Mouse (Mus musculus): ENCODE data around the gene Auh.

Auh gene

DNA sequence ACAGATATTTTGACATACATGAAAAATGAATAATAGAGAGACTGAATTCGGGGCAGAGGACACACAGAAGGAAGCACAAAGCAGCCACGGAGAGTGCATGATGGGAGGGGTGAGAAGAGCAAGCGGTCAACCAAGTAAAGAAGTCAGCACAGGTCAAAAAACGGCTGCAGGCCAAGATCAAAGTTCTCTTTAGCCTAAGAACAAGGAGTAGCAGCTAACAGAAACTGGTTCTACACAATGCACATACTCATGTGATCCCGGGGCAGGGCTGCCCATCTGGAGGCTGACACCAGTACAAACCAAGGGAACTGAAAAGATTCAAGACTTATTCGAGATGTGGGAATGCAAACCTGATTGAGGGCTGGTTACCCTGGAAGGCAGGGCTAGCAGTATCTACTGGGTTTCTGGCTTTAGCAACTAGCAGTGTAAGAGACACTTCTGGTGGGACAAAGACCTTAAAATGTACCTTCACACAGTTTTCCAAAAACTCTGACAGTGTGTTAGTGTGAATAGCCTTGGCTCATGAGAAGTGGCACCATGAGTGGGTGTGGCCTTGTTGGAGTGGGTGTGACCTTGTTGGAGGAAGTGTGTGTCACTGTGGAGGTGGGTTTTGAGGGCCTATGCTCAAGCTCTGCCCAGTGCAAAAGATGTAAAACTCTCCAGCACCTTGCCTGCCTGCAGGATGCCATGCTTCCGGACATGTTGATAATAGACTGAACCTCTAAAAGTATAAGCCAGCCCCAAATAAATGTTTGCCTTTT lies 8.2 kb downstream of the Auh start:
- no peak for DNase-seq

DNA sequence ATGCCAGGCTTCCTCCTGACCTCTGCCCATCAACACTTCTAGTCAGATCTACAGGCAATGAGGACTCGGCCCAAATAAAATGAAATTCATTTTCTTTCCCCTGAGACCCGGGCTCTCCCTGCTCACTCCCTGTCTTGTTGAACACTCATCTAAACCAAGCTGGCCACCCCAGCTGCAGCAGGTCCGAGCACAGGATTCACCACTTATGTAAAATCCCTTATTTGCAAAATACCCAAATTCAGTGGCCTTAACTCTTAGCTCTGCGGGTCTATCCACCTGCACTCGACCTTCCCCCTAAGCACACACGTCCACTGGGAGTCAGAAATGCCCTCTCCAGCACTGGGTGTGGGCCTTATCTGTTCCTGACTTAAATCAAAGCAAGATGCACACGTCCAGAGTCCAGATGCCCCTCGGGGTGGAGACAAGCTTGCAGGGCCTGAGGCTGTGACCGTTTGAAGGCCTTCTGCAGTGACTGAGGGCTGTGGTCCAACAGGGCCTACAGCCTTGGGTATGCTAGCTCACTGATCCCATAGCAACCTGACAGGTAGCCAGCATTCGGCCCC lies 9.6 kb downstream of the Auh start:
- no peak for DNase-seq

DNA sequence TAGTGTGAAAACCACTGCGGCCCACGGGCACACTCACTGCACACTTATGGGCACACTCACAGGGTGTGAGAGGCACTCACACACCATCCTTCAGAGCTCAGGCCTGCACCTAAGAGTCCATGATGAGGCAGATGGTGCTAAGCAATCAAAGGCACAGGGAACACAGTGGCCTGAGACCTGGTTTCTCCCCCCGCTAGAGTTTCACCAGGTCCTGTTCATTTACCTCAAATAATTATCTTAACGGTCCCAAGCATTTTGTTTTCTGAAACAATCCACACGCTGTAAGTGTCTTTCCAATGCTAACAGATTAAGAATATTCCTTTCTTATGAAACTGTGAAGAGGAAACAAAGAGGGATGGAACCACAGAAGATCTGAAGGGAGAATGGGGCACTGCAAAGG lies 11.1 kb downstream of the Auh start:
- no peak for DNase-seq

DNA sequence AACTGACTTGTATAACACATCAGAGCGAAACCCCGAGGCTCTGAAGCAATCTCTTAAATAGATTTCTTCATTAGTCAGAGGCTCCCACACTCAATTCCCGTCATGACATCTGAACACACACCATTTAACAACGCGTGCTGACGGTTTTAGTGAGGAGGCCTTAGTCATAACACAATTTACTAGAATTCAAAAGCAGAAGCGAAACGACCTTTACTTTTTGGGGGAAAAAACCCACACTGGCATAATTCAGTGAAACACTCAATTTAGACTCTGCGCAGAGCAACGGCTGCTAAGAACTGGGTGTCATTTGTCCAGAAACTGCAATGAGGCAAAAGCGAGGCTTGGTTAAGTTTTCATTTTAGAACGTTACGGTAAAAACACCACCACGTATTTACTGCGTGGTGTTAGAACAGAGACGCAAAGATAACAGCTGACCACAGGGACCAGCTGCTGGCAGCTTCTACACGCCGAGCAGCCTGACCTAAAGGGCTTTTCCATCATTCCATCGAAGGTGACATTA lies 14.8 kb downstream of the Auh start:
- DNase-seq: no peak

DNA sequence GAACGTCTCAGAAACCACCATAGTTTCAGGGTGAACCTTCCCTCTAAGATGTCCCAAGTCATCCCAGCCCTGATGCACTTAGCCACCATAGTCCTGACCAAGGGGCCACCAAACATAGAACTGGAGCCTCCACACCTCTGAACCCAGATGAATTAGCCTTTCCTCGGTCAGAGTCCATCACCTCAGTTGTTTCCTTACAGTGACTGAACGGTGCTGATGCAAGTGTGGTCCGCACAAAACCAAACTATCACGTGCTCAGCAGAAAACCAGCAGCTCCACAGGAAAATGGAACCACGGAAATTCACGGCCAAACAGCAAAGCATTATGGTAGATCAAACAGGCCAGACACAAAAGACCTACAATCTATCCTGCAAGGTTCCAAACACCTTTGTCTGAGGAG lies 15.6 kb downstream of the Auh start:
- DNase-seq: no peak

DNA sequence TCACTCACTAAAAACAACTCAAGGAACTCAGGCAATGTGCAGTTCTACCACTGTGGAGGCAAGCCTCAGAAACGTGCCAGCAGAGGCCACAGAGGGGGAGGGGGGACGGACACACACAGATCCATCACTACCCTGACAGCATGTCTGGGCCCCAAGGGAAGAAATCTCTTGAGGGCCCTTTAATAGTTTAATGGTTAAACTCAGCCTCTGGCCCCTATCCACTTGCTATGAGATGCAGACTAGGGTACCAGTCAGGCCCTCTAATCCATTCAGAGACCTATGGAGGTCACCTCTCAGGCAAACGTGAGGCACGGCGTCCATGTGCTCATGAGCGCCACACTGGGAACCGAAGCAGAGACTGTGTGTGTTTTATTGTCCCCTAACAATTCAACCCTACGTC lies 17.0 kb downstream of the Auh start:
- DNase-seq: no peak

DNA sequence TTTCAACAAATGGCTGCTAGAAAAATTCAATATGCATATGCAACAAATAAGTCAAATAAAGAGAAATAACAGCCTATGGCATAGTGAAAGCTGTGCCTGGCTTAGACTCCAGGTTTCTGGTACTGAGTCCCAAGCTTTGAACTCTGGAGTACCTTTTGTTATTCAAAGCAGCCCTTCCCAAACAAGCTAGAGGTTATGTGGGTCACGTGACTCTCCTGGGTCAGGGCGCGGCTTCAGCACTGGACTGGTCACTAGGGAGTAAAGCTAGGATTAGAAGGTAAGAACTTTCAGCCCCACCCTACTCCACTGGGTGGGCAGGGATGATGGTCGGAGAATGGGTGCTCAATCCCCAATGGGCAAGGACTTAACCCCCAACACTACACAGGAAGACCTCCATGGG lies 18.2 kb downstream of the Auh start:
- DNase-seq: no peak

DNA sequence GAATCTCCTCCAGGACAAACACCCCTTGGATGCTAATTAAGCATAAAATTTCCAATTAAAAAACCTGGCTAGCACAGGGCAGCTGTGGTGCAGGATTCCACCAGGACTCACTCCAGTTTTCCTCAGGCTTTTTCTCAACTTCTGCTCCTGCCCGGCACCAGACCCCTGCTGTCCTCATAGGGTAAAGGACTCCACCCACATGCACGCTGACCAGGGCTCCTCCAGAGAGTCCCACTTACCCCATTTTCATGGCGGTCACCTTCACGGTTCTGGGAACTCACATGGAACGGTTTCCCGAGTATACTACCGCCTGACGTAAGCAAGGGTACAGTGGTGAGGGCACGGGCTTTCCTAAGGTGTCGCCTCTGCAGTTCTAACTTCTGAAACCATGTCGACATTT lies 23.2 kb downstream of the Auh start:
- DNase-seq: no peak

DNA sequence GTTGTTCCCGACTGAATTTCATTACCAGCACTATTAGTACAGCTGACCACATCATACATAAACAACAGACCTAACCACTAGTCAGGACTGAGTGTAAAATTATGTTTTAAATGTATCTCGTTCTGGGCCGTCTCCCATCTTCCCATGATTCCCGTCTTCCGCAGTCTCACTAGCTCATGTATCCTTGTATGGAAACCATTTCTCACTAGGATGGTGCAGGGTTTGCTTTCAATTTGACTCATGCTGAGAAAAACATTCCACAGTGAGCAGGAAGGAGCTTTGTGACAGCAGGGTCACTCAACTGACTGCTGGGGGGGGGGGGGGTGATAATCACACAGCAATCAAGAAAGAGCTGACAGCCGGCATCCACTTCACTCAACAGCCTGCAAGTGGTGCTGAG lies 25.3 kb downstream of the Auh start:
- DNase-seq: peak; percentile 32

DNA sequence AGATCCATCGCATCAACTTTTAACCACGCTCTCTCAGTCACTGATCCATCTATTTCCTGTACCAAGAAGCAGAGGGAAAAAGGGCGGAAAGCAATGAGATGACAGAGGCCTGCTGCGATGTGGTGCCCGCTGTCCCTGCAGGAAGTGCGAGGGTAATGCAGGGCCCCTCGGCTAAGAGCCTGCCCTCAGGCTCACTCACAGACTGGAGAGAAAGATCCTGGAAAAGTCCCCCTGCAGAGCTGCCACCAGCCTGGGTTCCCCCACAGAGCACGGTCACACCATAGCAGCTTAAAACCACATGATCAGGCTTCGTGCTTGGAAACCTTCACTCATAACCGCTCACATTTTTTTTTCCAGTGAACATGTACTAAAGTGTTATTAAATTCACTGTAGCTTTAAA lies 25.7 kb downstream of the Auh start:
- peak; percentile 63 for DNase-seq

DNA sequence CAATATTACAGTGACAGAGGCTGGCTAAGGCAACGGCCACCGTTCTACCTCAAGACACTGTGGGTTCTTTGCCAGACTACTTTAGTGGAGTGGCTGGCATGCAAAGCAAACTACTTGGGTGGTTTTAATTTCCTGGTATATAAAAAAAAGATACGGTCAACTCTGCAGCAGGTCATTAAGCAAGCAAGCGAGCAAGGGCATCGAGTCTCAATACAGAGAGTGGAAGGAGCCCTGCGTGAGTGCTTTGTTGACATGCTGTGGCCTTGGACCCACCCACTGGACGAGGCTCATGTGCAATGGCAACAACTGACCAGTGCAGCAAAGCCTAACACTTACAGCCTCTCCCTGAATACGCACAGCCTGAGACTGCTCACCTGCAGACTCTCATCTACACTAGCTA lies 27.0 kb downstream of the Auh start:
- DNase-seq: no peak

DNA sequence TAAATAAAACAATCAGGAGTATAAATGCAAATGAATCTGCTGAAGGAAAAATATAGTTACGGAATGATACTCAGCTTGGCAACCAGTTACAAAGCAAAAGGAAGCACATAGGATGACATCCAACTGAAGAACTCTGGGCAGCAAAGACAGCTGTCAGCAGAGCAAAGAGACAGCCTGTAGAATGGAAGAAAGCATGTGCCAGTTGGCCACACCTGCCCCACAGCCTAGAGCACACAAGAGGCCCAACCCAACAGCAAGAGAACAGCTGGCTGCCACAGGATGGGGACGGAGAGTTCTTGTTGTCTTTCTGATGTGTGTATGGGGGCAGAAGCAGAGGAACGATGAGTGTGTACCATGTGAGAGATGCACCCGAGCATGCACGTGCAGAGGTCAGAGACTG lies 29.8 kb downstream of the Auh start:
- DNase-seq: no peak

DNA sequence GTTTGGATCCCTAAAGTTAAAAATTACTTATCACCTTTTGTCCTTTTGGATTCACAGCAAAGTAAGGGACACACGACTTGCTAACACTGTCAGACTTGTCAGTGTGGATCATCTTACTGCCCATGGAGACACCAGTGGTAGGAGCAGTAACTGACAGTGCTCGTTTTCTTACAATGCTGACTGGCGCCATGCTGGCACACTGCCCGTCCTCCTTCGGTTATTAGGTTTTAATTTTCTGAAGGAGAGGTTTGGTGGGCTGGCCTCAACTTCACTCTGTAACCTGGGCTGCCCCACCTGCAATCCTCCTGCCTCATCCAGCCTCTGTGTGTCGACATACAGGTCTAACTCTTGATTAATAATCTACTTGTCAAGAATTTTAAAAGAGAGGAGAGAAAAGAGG lies 31.7 kb downstream of the Auh start:
- DNase-seq: no peak

DNA sequence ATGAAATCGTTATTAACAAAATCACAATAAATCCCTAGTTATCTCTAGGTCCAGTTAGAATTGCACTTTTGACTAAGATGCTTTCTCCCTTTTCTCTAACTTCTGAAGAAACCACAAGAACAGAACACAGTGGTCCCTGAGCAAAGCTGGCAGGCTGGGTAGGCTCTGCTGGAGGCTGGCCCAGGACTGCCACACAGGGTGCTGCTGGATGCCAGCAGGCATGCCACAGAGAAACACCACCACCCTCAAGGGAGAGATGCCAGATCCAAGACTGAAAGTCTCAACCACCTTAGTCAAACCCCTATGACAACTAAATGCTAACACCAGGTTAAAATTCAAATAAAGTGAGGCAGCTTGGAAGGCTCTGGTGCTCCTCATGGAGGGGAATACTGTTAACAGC lies 36.7 kb downstream of the Auh start:
- no peak for DNase-seq

DNA sequence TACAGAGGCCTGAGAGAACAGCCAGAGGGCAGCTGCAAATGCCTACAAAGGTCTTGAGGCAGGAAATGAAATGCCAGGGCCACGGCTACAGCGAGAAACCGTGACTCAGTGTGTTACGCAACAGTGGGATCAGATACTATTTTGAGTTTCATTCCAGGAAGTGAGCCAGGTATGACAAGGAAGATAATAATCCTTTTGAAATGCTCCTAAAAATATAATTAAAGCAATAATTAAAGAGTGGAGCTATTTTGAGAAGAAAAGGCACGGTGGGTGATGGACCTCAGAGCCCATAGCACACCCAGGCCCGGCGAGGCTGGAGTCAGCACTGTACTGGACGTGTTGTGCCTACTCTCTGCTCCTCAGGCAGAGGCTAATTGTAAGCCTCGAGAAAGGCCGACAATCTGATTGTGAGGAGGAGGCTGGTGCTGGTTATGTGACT lies 37.4 kb downstream of the Auh start:
- no peak for DNase-seq

DNA sequence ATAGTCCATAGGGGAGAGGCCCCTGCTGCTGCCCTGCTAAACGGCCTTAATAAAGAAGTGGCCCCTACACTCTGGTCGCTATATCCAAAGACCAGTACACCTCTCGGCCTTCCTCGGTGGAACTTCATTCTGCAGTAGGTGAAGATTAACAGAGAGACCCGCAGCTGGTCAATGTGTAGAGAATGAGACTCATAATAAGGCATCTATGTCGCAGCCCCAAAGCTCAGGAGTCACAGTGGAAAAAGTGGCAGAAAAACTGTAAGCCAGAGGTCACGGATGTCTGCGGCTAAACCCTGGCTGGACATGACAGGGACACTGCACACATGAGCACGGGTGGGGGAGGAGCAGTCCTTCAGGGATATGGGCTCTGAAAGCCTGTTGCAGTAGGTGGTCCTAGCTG lies 39.2 kb downstream of the Auh start:
- no peak for DNase-seq

DNA sequence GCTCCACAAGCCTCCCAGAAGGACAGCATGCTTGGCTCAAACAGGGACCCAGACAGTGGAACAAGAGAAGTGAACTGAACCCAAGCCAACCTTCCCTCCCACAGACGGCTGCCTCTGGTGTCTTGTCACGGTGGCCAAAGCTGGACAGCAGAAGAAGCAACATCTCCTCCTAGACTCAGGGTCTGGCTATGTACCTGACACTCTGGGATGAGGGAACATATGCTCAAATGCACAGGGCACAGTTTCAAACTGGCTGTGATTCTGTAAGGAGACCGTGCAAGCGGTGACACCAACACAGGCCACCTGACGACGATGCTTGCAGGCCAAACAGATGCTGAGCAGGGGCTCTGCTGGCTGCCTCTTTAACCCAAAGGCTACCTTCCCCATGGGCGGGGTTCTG lies 42.7 kb downstream of the Auh start:
- no peak for DNase-seq

DNA sequence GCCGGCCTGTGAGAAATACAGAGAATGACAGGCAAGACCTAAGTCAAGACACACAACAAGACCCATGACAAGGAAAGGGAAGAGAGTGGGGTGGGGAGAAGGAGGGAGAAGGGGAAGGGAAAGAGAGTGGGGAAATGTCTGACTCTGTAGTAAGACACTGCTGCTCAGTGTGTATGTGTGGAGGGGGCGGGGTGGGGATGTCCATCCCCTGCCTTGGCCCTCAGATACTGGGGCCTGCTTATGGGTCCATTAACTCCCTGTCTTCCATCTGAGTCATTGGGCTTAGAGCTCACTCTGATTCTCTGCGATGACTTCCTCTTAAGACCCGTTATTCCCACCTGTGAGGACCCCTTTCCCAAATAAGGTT lies 45.5 kb downstream of the Auh start:
- no peak for DNase-seq

DNA sequence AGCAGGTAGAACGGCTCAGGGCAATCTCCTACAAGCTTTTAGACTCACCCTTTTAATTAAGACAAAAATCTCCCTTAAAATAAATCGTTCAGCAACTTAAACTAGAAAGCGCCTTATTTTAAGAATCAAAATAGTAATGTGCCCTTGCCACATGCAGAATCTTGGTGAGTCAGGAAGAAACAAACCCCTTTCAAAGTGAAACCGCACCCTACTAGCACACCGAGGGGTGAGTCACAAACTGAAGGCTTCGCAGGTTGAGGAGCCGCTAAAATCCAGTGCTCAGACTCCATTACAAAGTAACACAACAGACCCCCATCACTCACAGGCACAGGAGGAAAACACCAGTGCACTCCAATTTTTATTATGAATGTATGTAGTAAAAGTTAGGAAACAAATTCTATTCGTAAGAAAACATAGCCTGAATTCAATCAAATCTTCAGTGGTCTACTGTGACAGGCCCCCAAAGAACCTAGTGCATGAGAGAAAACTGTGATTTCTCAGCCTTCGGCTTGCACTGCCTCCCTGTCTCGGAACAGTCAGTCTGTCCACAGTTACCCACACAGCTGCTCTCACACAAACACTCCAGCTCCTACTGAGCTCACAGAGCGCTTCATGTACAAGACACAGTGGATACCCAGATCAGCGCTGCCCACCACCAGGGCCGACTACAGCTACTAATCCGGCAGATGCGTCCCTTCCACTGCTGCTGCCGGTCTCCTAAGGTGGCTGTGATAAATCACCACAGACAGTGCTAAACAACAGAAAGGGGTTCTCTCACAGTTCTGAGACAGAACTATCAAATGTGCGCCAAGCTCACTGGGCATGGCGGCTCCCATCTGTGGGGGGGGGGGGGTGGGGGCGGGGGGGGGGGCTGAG lies 46.2 kb downstream of the Auh start:
- no peak for DNase-seq

DNA sequence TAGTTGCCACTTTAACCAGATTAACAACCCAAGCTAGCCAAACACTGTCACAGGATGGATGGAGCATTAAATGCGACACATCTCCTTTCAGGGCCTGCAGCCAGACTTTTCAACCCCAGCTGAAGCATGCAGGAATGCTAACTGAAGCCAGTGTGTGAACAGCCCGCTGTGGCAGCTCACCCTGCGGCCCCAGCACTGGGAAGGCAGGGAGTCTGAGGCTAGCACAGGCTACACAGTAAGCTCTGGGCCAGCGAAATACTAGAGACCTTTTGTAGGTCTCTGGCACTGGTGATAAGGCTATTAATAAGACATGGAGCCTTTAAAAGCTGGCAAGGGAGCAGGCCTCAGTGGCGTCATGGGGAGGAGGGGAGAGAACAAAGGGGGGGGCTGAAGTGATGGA lies 49.1 kb downstream of the Auh start:
- DNase-seq: no peak

DNA sequence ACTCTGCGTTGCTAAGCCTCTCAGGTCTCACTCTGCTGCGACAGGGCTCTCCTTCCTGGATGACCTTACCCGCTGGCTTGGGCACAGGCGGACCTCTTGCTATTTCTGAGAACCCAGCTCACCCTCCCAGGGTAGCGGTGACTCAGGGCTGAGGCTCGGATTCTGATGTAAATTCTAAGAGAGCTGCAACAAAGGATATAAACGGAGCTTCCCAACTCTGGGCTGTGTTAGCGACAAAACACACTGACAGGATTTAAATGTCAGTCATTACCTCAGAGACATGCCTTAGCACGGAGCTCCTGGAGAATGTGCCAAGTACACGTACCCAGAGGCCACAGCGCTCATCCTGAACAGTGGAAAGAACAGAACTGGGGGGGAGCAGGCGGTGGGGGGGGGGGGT lies 49.6 kb downstream of the Auh start:
- DNase-seq: no peak

DNA sequence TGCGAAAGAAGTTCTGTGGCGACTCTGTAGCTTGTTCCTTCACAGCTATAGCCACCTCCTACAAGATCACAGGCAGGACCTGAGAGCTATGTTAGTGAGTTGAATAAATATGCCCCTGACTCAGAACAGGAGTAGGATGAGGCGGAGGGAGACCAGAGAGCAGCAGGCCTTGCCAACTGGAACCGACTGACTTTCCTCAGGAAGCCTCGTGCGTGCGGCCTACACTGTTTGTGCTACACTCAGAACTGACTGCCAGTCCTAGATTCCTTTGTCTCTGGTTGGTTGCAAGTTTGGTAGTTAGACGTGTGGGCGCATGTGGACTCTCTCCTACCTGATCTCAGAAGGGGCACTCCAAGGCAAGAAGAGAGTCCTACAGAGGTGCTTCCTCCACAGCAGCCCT lies 50.2 kb downstream of the Auh start:
- no peak for DNase-seq

DNA sequence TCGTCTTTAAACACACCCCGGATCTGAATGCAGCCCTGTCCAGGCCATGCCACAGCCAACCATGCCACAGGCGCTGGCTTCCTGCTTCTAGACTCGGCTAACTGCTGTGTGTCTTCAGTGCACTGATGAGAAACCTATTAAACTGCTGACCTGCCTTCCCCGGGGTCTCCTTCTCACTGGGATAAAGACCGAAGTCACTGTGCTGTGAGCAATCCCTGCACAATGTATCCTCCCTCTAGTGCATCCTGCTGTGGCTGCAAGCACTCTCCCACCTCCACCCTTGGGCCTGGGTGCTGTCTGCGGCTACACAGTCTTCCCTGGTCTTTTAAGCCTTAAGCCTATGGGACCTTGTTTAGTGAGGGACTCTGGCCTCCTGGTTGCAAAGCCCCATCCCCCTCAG lies 50.7 kb downstream of the Auh start:
- no peak for DNase-seq
